Mouse (Mus musculus) retina, adult 2 months (tissue): Measurements from ENCODE around the gene Gm49387.

Experiments
- DNase-seq: peaks from one replicate; pipeline ENCODE4 v3.0.0-alpha.2; 2012; ENCODE audit warnings: low read depth, low spot score

Gm49387 gene

DNA sequence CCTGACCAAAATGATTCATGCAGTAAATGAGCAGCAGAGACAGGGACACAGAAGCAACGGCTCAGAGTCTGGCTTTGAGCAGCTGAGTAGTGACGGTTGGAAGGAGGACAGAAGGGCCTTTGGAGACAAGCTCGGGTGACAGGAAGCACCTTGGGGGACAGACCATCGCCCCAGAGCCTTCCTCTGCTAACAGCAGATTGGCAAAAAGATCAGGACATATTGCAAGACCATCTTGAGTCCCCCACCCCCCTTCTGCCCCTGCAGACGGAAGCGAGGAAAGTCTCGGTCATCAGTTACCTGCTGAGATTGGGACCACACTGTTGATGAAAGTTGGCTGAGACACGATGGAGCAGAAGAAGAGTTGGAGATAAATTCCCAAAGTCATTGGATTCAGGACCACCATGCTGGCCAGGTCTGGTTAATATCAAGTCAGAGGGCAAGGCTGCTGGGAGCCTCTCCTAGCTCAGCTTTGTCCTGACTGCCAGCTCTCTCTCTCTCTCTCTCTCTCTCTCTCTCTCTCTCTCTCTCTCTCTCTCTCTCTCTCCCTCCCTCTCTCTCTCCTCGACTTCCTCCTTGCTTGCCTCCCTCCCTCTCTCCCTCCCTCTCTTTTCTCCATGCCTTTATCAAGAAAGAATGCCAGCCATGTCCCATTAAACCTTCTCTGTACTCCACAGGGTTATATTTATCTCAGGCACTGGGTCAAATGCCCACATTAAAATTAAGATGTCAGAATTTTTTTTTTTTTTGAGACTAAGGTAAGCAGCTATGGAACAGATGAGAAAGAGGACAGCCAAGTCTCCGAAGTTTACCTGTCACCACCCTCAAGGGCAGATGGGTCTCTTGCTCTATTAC lies 63.6 kb downstream of the Gm49387 start:
- DNase-seq, result no peak

DNA sequence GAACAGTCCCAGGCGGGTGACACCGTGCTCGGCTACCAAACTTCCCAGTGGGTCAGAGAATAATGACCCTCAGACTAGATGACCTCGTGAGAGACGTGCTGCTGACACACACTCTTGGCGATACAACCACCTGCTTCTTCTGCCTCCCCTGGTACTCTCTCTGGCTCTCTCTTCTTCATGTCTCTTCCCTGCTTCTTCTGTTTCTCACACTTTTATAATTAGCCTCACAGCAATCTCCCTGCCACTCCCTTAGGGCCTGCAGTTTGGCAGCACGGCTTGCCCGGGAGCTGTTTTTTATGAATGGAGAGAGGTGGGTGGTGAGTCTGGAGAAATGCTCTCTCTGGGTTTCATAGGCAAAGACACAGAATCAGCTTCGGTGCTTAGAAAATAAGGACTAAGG lies 64.8 kb downstream of the Gm49387 start:
- DNase-seq, result no peak

DNA sequence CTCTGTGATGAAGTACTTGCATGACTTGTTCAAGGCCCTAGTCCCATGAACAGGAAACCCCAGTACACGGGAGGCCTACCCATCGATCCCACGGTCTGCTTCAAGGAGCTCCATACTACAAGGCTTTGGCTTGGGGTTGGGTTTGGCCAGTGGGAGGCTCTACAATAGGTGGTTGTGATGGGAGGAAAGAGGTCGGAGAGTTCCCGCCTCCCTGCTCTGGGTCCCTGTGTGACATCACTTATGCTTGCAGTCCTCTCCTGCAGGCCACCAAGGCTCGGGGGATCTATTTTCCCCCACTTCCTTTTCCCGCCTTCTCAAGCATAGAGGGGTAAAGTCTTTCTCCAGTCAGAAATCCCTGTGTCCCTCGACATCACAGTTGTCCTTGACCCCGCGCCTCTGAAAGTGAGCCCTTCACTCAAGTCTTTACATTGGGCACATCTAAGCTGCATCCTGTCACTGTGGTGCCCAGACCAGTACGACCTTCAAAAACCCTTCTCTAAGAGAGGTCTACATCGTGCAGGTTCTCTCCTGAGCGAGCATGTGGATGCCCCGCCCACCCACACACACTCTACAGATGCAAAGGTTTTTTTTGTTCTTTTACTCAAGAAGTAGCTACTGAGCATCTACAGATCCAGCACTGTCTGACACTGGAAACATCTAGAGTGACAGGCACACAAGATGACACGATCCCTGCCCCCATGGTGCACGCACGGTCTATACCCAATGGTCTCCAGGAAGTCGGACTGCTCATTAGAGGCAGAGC lies 65.6 kb downstream of the Gm49387 start:
- DNase-seq, result no peak

DNA sequence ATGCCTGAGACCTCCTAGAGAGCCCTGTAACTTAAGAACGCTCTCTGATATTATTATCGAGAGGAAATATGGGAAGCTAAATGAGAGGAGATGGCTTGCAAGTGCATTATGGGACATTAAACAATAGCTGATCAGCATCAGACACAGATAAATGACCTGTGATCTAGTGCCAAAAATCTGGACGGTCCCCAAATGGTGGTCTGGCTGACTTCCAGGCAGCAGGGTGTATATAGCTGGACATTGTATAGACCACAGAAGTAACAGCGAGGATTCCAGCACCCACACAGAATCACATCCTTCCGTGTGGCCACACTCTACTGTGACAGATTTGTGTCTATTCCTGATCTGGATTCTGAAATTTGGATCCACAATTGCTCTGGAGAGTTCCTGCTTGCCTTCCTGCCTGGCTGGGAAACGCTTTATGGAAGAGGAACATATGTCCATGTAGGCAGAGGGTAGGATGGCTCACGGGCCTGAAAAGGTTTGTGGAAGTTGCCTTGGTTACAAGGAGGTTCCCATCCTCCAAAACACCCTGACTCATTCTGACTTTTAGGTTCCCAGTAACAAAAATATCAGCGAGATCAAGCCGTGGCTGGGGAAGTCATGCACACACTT lies 68.0 kb downstream of the Gm49387 start:
- no peak for DNase-seq

DNA sequence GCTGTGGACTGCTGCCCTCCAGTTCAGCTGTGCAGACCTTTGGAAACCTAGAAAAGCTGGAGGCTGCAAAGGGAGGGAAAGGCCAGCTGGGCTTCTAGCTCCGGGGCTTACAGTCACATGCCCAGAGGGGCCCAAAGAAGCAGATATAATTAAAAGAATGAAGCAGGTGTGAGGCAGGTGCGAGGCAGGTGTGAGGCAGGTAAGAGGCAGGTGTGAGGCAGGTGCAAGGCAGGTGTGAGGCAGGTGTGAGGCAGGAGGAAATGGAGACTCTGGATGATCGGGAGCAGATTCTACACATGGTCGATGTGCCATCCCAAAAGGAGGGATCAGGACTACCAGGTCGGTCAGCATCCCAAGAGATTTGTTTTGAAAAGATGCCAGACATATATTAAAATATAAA lies 69.3 kb downstream of the Gm49387 start:
- DNase-seq, result no peak

DNA sequence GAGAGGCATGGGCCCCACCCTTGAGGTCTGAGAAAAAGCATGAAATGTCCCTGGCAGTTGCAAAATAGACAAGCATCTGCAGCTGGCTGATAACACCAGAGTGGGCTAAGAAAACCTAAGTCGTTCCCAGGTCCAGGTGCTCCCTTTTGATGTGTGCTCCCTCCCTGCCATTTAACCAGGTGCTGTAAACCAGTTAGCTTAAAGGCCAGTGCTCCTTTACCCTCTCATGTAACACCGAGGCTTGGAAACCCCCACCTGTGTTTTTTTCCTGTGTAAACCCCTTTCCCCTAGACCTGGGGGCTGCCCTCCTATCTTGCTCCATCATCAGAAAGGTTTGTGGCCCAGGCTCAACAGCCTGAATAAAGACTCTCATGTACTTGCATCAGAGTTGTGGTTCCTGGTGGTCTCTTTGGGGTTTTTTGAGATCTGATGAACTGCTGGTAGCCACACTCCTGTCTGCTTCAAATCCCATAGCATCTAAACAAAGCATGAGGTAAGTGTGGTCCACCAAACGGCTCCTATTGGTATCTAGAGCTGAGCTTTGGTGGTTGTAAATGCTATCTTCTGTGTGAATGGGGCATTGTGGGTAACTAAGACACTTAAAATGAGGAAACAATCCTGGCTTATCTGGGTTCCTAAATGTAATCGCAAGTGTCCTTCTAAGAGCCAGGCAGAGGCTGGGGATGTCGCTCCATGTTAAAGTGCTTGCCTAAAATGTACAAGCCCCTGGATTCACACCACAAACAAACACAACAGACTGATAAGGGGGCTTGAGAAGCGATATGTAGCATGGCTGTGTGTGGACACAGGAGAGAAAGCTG lies 70.3 kb downstream of the Gm49387 start:
- DNase-seq, result no peak

DNA sequence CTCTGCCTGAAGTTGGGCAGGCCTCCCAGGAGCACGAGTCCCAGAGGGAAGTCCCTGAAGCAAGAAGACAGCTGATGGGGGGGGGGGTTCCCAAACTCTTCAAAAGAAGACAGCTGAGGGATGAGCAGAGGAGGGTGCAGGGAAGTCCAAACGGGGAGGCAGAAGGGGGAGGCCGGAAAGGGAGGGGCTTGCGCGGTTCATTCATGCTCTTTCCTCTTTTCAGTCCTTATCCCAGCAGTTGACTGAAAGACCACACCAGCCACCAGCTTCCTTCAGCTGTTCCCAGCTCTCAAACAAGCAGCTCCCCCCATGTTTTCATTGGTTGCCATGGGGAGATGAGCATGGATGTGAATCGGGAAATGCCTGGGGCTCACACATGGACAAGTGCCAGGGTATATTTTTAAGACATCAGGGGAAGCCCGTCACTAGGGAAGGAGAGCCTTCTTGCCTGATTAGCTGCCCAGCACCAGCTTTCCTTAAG lies 71.5 kb downstream of the Gm49387 start:
- no peak for DNase-seq

DNA sequence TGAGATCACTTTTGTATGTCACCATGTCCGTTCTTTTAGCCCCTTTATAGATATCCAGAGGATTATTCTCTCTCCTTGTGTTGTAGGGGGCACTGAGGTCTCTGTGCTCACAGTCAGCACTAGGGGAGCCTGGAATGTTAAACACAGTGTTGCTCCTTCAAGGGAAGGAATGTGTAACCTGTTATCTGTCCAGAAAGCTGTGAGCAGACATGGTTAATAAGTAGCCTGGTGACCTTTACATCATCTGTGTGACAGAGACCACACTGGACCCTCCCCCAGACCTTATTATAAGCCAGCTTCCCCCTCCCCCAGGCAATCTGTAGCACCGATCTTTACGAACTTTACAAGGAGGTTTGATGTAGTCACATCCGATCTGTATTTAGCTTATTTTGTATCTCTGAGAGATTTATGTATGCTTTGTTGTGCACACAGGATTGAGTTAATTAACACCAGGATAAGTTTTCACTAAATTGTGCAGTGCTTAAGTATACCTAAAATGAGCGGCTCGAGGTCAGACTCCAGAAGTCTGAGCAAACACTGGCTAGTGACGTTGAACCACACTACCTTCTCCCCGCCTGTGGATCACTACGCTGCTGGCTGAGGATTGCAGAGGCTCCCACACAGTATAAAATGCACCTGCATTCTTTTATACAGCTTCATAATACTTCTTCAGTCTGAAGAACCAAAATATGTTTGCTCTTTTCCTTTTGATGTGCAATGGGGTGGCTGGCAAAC lies 75.0 kb downstream of the Gm49387 start:
- no peak for DNase-seq

DNA sequence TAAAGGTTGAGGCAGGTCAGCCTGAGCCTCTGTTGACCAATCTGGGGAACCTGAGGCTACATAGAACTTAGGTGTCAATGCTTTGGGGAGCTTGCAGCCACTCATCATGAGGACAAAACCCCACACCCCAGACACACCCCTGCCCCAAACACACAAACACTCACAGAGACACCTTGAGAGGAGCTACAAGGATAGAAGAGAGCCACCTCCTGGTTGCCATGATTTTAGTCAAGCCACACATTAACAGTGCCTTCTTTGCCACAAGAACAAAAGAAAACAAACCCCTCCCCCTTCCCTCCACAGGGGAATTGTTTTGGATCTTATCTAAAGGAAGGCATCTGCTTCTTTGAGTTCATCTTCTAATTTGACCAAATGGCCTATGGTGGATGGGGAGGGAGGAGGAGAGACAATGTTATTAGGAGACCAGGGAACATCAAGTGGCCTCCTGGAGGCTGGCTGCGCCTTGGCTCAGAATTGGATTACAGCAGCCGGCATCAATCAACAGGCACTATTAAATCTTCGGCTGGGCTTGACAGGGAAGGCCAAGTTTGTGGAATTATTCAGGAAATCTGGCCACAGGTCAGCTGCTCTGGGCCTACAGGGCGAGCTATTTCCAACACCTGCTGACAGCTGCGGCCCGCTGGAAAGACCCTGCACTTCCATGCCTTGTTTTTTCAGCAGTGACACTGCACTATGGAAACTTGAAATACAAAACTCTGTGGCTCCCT lies 76.1 kb downstream of the Gm49387 start:
- no peak for DNase-seq

DNA sequence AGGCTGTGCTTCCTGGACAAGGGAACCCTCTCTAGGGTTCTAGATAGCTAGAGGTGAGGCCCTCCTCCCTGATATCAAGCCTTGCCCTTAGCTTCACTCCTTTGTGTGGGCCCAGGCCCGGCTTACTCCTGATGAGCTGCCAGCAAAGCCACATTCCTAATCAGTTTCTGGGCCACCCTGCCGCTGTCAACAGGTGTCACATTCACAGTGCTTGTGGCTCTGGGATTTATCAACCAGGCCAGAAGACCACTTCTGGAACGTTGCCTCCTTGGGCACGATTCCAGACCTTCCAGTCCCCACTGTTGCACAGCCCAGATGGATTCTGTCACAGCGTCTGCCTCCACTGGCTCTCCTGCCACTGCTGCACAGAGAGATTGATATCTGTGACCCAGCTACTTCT lies 79.8 kb downstream of the Gm49387 start:
- DNase-seq, result no peak

DNA sequence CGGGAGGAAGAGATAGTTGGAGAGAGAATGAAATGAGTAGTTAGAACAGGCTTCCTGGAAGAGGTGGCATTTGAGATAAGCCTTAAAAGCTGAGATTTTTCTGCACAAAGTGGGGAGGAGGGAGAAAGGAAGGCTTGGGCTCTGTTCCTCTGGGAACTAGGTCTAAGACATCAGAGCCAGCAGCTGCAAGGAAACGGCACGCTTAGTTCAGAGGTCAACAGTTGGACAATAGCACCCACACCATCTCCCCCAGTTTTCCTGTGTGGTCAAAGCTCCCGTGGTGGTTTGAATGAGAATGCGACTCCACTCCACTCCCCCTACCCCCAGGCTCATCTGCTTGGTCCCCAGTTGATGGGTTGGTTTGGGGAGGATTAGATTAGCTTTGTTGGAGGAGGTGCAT lies 81.5 kb downstream of the Gm49387 start:
- no peak for DNase-seq

DNA sequence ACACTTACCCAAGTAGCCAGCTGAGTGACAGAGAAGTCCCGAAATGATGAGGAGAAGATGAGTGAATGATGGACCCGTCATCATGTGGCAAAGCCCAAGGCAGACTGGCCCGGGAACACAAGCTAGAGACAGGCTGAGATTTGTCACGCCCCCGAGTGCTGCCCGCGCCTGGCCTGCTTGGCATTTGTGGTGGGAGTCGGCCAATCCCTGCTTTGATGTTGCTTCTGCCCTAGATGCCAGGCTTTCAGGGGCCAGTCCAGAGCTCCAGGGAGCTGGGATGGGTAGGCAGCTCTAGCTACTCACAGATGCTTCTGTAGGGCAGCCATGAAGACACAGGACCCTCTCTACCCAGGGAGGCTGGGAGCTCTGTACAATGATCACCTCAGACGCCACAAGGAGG lies 82.9 kb downstream of the Gm49387 start:
- DNase-seq, result no peak

DNA sequence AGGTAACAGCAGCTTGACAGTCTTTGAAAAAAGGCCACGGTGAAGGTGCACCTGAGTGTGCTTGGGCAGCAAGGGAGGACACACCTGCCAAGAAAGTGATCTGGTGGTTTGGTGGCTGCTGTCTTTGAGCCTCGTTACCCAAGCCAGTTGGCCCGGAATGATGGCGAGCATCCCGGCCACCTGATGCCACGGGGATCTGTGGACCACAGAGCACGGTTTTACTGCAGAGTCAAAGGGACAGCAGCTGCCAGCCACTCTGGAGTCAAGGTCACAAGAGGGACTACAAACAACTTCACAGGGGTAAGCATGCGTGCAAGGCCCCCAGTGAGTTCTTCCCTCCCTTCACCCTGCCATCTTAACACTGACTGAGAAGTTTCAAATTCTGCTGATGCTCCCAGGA lies 83.4 kb downstream of the Gm49387 start:
- DNase-seq, result no peak

DNA sequence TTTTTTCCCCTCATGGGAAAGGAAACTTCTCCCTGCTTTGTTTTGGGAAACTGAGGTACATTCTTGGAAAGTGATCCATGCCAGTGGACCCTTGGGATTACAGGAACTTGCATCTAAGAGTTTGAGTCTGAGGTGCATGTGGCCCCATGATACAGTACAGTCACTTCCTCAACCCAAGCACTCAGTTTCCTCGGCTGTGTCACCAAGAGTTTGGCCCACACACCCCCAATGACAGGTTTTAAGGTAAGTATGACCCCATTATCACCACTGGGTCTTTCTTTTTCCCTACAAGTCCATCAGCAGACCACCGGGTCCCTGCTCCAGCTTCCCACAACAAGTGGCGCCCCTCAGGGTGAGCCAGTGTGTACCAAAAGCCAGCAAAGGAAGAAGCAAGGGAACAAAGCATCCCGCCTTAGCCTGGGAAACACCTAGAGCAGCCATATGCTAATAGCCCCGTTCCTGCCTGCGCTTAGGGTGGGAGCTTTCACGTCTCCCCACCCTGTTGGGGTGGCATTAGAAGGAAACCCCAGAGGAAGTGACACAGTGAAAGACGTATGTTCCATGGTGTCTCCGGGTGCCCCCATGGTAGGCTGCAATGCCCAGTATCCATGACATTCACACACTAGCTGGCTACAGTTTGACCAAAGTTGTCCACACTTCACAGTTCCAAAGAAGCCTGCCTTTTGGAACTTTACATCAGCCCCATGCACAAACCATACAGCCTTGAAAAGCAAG lies 84.0 kb downstream of the Gm49387 start:
- no peak for DNase-seq

DNA sequence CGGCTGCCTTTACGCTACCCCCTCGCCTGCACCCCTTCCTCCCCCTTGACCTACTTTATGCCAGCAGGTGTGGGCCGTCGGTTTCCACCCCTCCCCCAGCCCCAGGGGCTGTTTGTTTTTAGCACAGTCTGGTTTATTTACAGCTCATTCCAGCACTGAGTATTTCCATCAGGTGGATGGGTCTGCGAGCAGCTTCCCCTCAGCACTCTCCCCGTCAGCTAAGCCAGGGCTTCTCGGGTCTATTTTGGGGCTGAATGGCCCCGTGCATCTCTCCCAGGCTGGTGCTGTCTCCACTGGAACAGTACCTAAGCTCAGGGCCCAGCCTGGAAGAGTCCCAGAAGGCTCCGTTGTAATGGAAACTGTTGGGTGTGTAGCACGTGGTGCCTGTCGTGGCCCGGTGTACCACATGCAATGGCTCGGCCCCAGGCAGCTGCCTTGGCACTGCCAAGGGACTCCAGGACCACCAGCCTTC lies 84.7 kb downstream of the Gm49387 start:
- no peak for DNase-seq

DNA sequence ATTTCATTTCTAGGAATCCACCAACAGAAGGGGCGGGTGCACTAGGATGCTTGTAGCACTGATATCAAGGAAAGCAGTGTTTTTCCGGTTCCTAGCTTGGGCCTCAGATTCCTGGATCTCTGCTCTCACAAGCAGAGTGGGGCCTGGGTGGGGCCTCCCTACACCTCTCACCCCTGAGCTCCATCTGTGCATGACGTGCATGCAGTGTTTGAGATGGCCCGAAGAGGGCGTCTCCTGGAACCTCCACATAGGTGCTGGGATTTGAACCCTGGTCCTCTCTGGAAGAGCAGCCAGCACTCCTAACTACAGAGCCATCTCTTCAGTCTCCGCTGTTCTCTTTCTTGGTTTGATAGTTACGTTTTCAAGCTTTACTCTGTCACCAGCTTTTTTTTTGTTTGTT lies 85.7 kb downstream of the Gm49387 start:
- DNase-seq, result no peak

DNA sequence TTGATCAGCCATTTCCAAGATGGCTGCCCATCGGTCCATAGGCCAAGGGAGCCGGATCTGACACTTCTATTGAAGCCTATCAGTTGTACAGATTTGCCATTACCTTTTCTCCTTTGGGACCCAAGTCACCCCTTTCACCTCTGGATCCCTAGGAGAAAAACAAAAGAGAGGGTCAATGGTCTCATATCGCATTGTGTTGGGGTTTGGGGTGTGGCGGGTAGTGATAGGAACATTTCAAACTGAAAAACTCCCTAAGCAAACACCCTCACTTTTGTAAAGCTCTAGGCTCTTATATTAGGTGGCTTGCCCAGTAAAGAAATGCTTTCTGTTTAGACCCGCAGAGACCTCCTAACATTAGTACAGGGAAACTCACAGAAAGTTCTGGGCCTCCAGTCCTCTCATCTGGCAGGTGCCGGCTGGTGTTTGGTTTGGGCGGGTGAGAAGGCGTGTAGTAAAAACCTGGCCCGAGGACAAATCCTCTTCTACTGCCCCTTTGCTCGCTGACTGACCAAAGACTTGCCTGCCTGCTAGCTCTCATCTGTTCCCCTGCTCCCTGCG lies 96.7 kb downstream of the Gm49387 start:
- no peak for DNase-seq

DNA sequence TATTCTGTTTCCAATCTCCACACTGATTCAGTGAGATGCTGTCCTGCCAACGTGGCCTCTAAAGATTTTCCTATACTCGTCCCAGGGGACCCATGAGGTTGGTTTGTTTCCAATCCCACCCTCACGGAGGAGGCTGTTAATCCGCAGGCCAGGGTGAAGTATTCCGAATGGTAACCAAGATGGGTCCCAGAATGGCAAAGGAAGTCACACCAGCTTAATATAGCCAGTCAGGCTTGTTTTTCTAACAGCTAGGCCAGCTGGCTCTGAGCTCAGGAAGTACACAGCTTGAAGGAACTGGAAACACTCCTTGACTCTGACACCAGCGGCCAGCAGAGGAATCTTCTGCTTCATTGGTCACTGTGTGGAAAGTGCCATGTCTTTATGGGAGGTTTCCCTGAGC lies 103.4 kb downstream of the Gm49387 start:
- no peak for DNase-seq

DNA sequence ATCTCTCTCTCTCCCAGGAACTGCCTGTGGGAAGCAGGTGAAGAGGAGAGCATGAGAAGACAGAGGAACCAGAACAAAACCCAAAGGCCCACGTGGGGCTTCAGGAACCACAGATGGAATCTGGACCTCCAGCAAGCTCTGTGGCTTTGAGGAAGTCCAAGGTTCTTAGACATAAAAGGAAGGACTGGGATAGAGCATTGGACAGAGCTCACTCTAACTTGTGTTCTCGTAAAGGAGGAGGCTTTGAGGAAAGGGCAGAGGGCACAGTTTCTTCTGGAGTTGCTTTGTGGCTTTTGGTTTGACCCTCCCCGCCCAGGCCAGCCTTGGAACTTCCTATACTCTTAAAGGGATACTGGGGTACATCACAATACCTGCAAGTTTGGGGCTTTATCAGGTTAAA lies 108.0 kb downstream of the Gm49387 start:
- DNase-seq, result no peak
